21 mouse cellular contexts compared by ENCODE assay signal in genomic region chr5:27456981-27457380, GRCm38 (mm10). TPM values are rescaled to one million over a fixed set of nuclear protein-coding genes. Genes with fewer than 3 reads are reported as not detected.
A peak's percentile ranks its signal among the peaks of the same experiment; 100 is the strongest.
DNase-seq lines count a peak whose midpoint lies in the region; ATAC-seq and TF ChIP-seq lines count a peak whose summit lies in the region.
"Had no signal": no experiment of that assay in that cellular context is flagged by ENCODE, and none has a peak within 500 bp of the region (broad histone marks: within the 10 kb centered on the region; RNA-seq: fewer than 3 reads in every experiment).

No protein-coding gene starts in this region.

- peak; percentile 33 for ATAC-seq in Patski
- no peak for ATAC-seq in lung, postnatal 0 days
- ATAC-seq: forebrain, embryonic 14.5 days; midbrain, embryonic 16.5 days had no signal

- POLR2A ChIA-PET in Patski (lab: Charles Lee) = no interaction called here

- H3K27ac ChIP-seq in lung, postnatal 0 days (ENCODE audit: low read length) = no peak overlapping the region
- H3K27ac ChIP-seq: lung, embryonic 15.5 days had no signal

- H3K4me2 ChIP-seq in lung, postnatal 0 days (replicated peaks; ENCODE audit: low read depth, low read length) = no peak overlapping the region
- H3K4me2 ChIP-seq: liver, embryonic 11.5 days; lung, embryonic 15.5 days had no signal

- H3K36me3 ChIP-seq in lung, postnatal 0 days (ENCODE audit: insufficient read depth, low read length) = no peaks in the 10 kb centered on the region
- H3K36me3 ChIP-seq: lung, embryonic 15.5 days had no signal

- no peak for TF ChIP-seq EP300 in lung, postnatal 0 days (IDR thresholded peaks at IDR 0.05)

- CTCF ChIA-PET in Patski (lab: Charles Lee) = interaction anchor here (0.8 to 1.0 kb wide), 2 partner anchors 10 to 41 kb away, joined by 3 read pairs; no protein-coding TSS in a partner anchor

- H3K27me3 ChIP-seq in Patski = no peaks in the 10 kb centered on the region
- H3K27me3 ChIP-seq in lung, postnatal 0 days (replicated peaks; ENCODE audit: insufficient read depth, low read length) = no peaks in the 10 kb centered on the region
- H3K27me3 ChIP-seq: lung, embryonic 15.5 days had no signal

- WGBS in lung, postnatal 0 days = 74% methylated on average over 1 of the region's 1 CpGs

- no peak overlapping the region for H3K9ac ChIP-seq in lung, postnatal 0 days (replicated peaks; ENCODE audit: low read depth)
- H3K9ac ChIP-seq: lung, embryonic 15.5 days had no signal

- TF ChIP-seq CTCF in Patski (IDR thresholded peaks at IDR 0.05) = no peak
- no peak for TF ChIP-seq CTCF in lung, postnatal 0 days (IDR thresholded peaks at IDR 0.05)

- in situ Hi-C loops in Patski (cut with MboI; ENCODE audit: low pct_unique_long_range_greater_than_20kb) = no loop called here

- no peaks in the 10 kb centered on the region for H3K9me3 ChIP-seq in lung, postnatal 0 days (ENCODE audit: low read length)
- H3K9me3 ChIP-seq: lung, embryonic 15.5 days had no signal

- peak; percentile 37 for DNase-seq in heart, adult 11 months
- DNase-seq in heart, postnatal 25 days (ENCODE audit: low spot score) = no peak
- peak; percentile 17 for DNase-seq in Patski (ENCODE audit: low read depth, low spot score)
- DNase-seq in cerebellum, adult 9-10 months = peak; percentile 69
- DNase-seq in layer of hippocampus, adult 8-10 months (ENCODE audit: low spot score in 2 of 2) = peak; percentile 43 to 65
- DNase-seq in spleen, adult 18-20 months = no peak
- DNase-seq in embryo, embryonic 10 days (ENCODE audit: low spot score) = no peak
- DNase-seq in lung, postnatal 0 days (ENCODE audit: low spot score) = no peak
- DNase-seq: gastrocnemius, postnatal 10 days; heart, postnatal 14 days; kidney, adult 9 months; kidney, postnatal 4 days had no signal

- intact Hi-C loops in heart, postnatal 25 days (cut with DNase I) = no loop called here

- no peak overlapping the region for H3K4me3 ChIP-seq in lung, postnatal 0 days (ENCODE audit: low read depth, low read length)
- H3K4me3 ChIP-seq: lung, embryonic 15.5 days had no signal

- no peaks in the 10 kb centered on the region for H3K4me1 ChIP-seq in lung, postnatal 0 days (ENCODE audit: insufficient read depth, low read depth, low read length)
- H3K4me1 ChIP-seq: lung, embryonic 15.5 days had no signal

RNA-seq across cellular contexts. Expression of gene Speer4b, which starts 44.3 kb away (rescaled TPM):
- total RNA-seq in heart, postnatal 25 days (2021) = not detected
- polyA plus RNA-seq in Patski (2021) = not detected
- not detected for total RNA-seq in layer of hippocampus, adult 8-10 months (2022)
- polyA plus RNA-seq in lung, postnatal 0 days (2015; fragmentation: Nextera tagmentation; extraction: Ambion mirVana) = not detected in 2 replicates
- total RNA-seq: adrenal gland, adult 18-20 months; gastrocnemius, postnatal 10 days; heart, postnatal 14 days; left cerebral cortex, postnatal 36 days; megakaryocyte progenitor cell, adult 5-6 weeks had no signal
- polyA plus RNA-seq: C2C12; forebrain, embryonic 14.5 days; liver, embryonic 11.5 days; lung, embryonic 15.5 days; neural tube, embryonic 11.5 days had no signal

Comparison
In these comparisons a context has a peak if more than half of its experiments do, and no peak if none do; other contexts are left out.
1. DNase-seq: peak in heart, adult 11 months (single experiment), Patski (single experiment), cerebellum, adult 9-10 months (single experiment) and layer of hippocampus, adult 8-10 months (2 of 2); none in heart, postnatal 25 days (single experiment), spleen, adult 18-20 months (0 of 2), embryo, embryonic 10 days (single experiment) and lung, postnatal 0 days (single experiment).